Comparison of ENCODE assay signal across 22 mouse cellular contexts in the genomic region with DNA sequence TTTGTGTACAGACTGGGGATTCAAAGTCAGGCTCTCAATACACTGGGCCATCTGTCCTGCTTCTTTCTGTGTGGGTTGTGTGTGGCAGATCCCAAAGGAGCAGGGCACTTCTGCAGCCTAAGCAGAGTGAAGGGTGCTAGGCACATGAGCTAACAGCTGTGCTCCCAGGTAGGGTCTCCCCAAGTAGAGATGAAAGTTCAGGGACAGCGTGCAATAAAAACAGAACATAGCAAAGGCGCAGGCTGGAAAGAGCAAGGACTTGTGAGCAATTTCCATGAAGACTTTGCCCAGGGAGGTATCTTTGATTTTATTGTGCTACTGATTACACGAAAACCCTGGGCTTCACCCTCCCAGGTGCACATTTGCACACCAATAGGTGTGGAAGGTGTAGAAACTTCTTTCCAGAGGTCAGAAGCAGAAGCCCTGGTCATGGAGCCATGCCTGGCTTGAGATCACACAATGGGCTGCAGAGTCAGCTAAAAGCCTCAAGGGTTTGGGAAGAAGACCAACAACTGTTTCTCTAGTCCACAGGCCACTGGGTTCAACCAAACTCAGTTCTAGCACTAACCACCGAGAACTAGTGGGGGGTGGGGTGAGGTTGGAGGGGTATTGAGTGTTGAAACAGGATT. TPM values are rescaled to one million over a fixed set of nuclear protein-coding genes. Genes with fewer than 3 reads are reported as not detected.
A peak's percentile ranks its signal among the peaks of the same experiment; 100 is the strongest.
DNase-seq lines count a peak whose midpoint lies in the region; ATAC-seq and TF ChIP-seq lines count a peak whose summit lies in the region.
"Had no signal": no experiment of that assay in that cellular context is flagged by ENCODE, and none has a peak within 500 bp of the region (broad histone marks: within the 10 kb centered on the region; RNA-seq: fewer than 3 reads in every experiment).

No protein-coding gene starts in this region.

- H3K9ac ChIP-seq in lung, embryonic 16.5 days (ENCODE audit: low read length): no peak overlapping the region
- no peak overlapping the region for H3K9ac ChIP-seq in kidney, embryonic 16.5 days (replicated peaks; ENCODE audit: low read length)
- H3K9ac ChIP-seq in stomach, embryonic 16.5 days (ENCODE audit: low read length): no peak overlapping the region
- H3K9ac ChIP-seq: forebrain, embryonic 15.5 days; heart, embryonic 15.5 days; neural tube, embryonic 12.5 days had no signal

- H3K36me3 ChIP-seq in lung, embryonic 16.5 days (ENCODE audit: control insufficient read depth, insufficient read depth, low read length): 0 out of 2 replicates have a peak, but pooled peaks cover 3% of the 10 kb centered on the region
- no peaks in the 10 kb centered on the region for H3K36me3 ChIP-seq in kidney, embryonic 16.5 days (ENCODE audit: insufficient read depth, low read length)
- H3K36me3 ChIP-seq in stomach, embryonic 16.5 days (ENCODE audit: control insufficient read depth, insufficient read depth, low read length): no peaks in the 10 kb centered on the region
- H3K36me3 ChIP-seq: forebrain, embryonic 15.5 days; G1E; heart, embryonic 15.5 days; neural tube, embryonic 12.5 days had no signal

- H3K27me3 ChIP-seq in lung, embryonic 16.5 days (ENCODE audit: control insufficient read depth, insufficient read depth, low read depth, low read length): no peaks in the 10 kb centered on the region
- H3K27me3 ChIP-seq in kidney, embryonic 16.5 days (ENCODE audit: insufficient read depth, low read length): no peaks in the 10 kb centered on the region
- no peaks in the 10 kb centered on the region for H3K27me3 ChIP-seq in stomach, embryonic 16.5 days (ENCODE audit: control insufficient read depth, insufficient read depth, low read length)
- H3K27me3 ChIP-seq: forebrain, embryonic 15.5 days; heart, embryonic 15.5 days; neural tube, embryonic 12.5 days had no signal

- peak overlapping the region; percentile 12; the same call in 1 of the 2 replicates for H3K27ac ChIP-seq in gastrocnemius, adult 2 months
- H3K27ac ChIP-seq in lung, embryonic 16.5 days (ENCODE audit: low read length): peak overlapping the region; percentile 95
- peak overlapping the region; percentile 19; the same call in 1 of the 2 replicates for H3K27ac ChIP-seq in kidney, embryonic 16.5 days (ENCODE audit: low read length)
- peak overlapping the region; percentile 82 for H3K27ac ChIP-seq in stomach, embryonic 16.5 days (ENCODE audit: low read length)
- H3K27ac ChIP-seq: forebrain, embryonic 15.5 days; neural tube, embryonic 12.5 days had no signal

- DNase-seq in gastrocnemius, adult 2 months: no peak
- no peak for DNase-seq in gastrocnemius, adult 8-10 months (ENCODE audit: low spot score in 2 of 2)
- no peak for DNase-seq in lung, postnatal 25 days (ENCODE audit: low spot score)
- no peak for DNase-seq in layer of hippocampus, postnatal 25 days (ENCODE audit: extremely low spot score in 1 of 2, low spot score in 1 of 2)
- no peak for DNase-seq in retina, postnatal 1 day
- DNase-seq: adrenal gland, adult 8-10 months; cerebellum, adult 11-12 months; heart, adult 18-20 months; lung, postnatal 36 days had no signal

- intact Hi-C loops in gastrocnemius, adult 2 months (cut with DNase I): loop anchor here (1.0 kb wide), 1 partner anchor 15 kb away; no protein-coding TSS in a partner anchor

- no peak overlapping the region for H3K4me3 ChIP-seq in gastrocnemius, adult 2 months
- no peak overlapping the region for H3K4me3 ChIP-seq in lung, embryonic 16.5 days (ENCODE audit: low read length)
- H3K4me3 ChIP-seq in kidney, embryonic 16.5 days (ENCODE audit: low read length): no peak overlapping the region
- H3K4me3 ChIP-seq in stomach, embryonic 16.5 days (replicated peaks; ENCODE audit: low read length): no peak overlapping the region
- H3K4me3 ChIP-seq: forebrain, embryonic 15.5 days; heart, embryonic 15.5 days; neural tube, embryonic 12.5 days had no signal

- H3K4me2 ChIP-seq in lung, embryonic 16.5 days (ENCODE audit: low read depth, low read length): no peak overlapping the region
- no peak overlapping the region for H3K4me2 ChIP-seq in kidney, embryonic 16.5 days (replicated peaks; ENCODE audit: low read depth, low read length)
- no peak overlapping the region for H3K4me2 ChIP-seq in stomach, embryonic 16.5 days (ENCODE audit: low read depth, low read length)
- H3K4me2 ChIP-seq: forebrain, embryonic 15.5 days; heart, embryonic 15.5 days; liver, embryonic 11.5 days; neural tube, embryonic 12.5 days had no signal

- H3K9me3 ChIP-seq in lung, embryonic 16.5 days (ENCODE audit: control insufficient read depth, low read length): peaks cover 3% of the 10 kb centered on the region
- peaks cover 8% of the 10 kb centered on the region for H3K9me3 ChIP-seq in kidney, embryonic 16.5 days (ENCODE audit: low read length)
- peaks cover 6% of the 10 kb centered on the region; the same call in 1 of the 2 replicates for H3K9me3 ChIP-seq in stomach, embryonic 16.5 days (replicated peaks; ENCODE audit: control insufficient read depth, low read length)
- H3K9me3 ChIP-seq: forebrain, embryonic 15.5 days; G1E; heart, embryonic 15.5 days had no signal

- ATAC-seq in lung, embryonic 16.5 days (ENCODE audit: low read depth): no peak
- no peak for ATAC-seq in kidney, embryonic 16.5 days (ENCODE audit: low FRiP score, low TSS enrichment)
- ATAC-seq in stomach, embryonic 16.5 days (ENCODE audit: insufficient read depth, low FRiP score): no peak
- ATAC-seq: CD4-positive, CD25-positive, alpha-beta regulatory T cell, adult 4 months; forebrain, embryonic 15.5 days had no signal

- WGBS in lung, embryonic 16.5 days: 82% methylated on average over 4 of the region's 4 CpGs
- 90% methylated on average over 4 of the region's 4 CpGs for WGBS in kidney, embryonic 16.5 days
- WGBS in stomach, embryonic 16.5 days: 85% methylated on average over 4 of the region's 4 CpGs

- TF ChIP-seq CTCF in gastrocnemius, adult 2 months (IDR thresholded peaks at IDR 0.05): no peak

- peaks cover 8% of the 10 kb centered on the region; the same call in 1 of the 2 replicates for H3K4me1 ChIP-seq in lung, embryonic 16.5 days (replicated peaks; ENCODE audit: control insufficient read depth, insufficient read depth, low read length)
- H3K4me1 ChIP-seq in kidney, embryonic 16.5 days (ENCODE audit: insufficient read depth, low read length): peaks cover 18% of the 10 kb centered on the region
- peaks cover 18% of the 10 kb centered on the region for H3K4me1 ChIP-seq in stomach, embryonic 16.5 days (ENCODE audit: control insufficient read depth, insufficient read depth, low read length)

RNA-seq across cellular contexts. Expression of gene Mchr1, which starts 13.8 kb away (rescaled TPM):
- 1 to 10 TPM; 3.2 to 5.5 TPM for total RNA-seq in gastrocnemius, adult 2 months (2021)
- 1 to 10 TPM; 2.1 to 6.9 (median 4.4) TPM for total RNA-seq in gastrocnemius, adult 8-10 months (2022)
- 1.2 and 1.6 TPM in 2 replicates for polyA plus RNA-seq in lung, embryonic 16.5 days (2015; fragmentation: Nextera tagmentation; extraction: Ambion mirVana)
- 0.99 and 1.3 TPM in 2 replicates for polyA plus RNA-seq in kidney, embryonic 16.5 days (2015; fragmentation: Nextera tagmentation; extraction: Ambion mirVana)
- 1.7 and 2.3 TPM in 2 replicates for polyA plus RNA-seq in stomach, embryonic 16.5 days (2015; fragmentation: Nextera tagmentation; extraction: Ambion mirVana)
- total RNA-seq in layer of hippocampus, postnatal 25 days (2021): 10 to 100 TPM; 21.3 to 24.9 TPM
- total RNA-seq: common myeloid progenitor, adult 5-6 weeks; heart, adult 18-20 months; hematopoietic stem cell, adult 5-6 weeks; monocyte, adult 5-6 weeks had no signal
- polyA plus RNA-seq: CD4-positive, CD25-positive, alpha-beta regulatory T cell, adult 4 months; G1E; spleen, adult 2 months had no signal

RNA-seq across cellular contexts. Expression of gene Mrtfa, which starts 58.5 kb away (rescaled TPM):
- 10 to 100 TPM; 18.8 to 28.1 TPM for total RNA-seq in gastrocnemius, adult 2 months (2021)
- total RNA-seq in gastrocnemius, adult 8-10 months (2022): 10 to 100 TPM; 13.8 to 23.9 (median 17.8) TPM
- polyA plus RNA-seq in lung, embryonic 16.5 days (2015; fragmentation: Nextera tagmentation; extraction: Ambion mirVana): 24.9 and 25.3 TPM in 2 replicates
- polyA plus RNA-seq in kidney, embryonic 16.5 days (2015; fragmentation: Nextera tagmentation; extraction: Ambion mirVana): 22.6 and 28.3 TPM in 2 replicates
- polyA plus RNA-seq in stomach, embryonic 16.5 days (2015; fragmentation: Nextera tagmentation; extraction: Ambion mirVana): 25.4 and 26.2 TPM in 2 replicates
- 10 to 100 TPM; 89.6 to 94.5 TPM for total RNA-seq in layer of hippocampus, postnatal 25 days (2021)

Comparison
In these comparisons a context has a peak if more than half of its experiments do, and no peak if none do; other contexts are left out.
1. H3K27ac ChIP-seq: peak in every context shown above with its lines; median percentile 95 in lung, embryonic 16.5 days; 82 in stomach, embryonic 16.5 days; 19 in kidney, embryonic 16.5 days; 12 in gastrocnemius, adult 2 months.